Mouse (Mus musculus): Measurements from ENCODE around the gene Vps37b.

Gene Vps37b

DNA sequence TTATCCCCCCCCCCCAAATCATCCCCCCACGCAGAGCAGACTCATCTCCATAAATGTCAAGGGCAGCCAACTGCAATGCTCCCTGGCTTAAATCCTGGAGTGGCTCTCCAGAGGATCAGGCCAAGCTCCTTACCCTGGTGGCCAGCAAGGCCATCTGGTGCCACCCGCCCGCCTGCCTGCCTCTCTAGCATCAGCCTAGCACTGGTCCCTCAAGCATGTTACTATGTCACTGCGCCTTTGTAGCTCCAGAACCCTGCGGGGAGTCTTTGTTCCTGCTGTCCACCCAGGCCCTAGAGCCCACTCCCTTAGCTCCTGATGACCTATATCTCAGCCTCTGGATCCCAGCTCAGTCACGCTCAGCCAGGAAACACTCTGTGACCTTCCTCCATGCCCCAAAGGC lies 7.4 kb downstream of the Vps37b start:
- no peak for DNase-seq (ENCODE audit: low read depth, low spot score)

DNA sequence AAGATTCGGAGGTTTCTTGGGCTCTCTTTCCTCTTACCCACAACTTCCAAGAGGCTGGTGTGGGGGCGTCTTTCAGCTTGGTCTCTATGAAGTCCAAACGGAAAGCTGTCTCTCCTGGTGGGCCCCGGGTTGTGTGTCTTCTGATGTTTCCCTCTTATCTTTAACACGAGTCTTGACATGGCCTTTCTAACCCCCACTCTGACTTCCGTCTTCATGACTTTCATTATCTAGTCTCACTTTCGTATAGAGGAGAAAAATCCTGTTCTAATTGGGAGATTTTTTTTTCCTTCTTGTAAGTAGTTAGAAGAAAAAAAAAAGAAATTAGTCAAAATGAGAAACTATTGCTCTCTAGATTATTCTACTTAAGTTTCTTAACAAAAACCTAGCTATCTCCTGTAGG lies 9.7 kb downstream of the Vps37b start:
- DNase-seq (ENCODE audit: low read depth, low spot score) = no peak

DNA sequence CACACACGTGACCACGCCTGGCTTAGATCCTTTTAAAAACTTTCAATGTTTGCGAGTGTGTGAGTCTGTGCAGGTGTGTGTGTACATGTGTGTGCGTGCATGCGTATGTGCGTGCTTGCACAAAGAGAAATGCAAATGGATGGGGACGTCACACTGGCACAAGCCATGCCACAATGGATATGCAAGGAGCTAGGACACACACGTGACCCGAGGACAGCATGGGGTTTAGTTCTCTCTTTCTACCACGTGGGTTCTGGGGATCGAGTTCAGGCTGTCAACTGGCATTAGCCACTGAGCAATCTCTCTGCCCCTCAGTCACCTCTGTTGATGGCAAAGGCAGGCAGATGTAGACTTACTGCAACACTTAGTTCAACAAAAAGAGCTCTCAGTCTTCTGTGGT lies 10.4 kb downstream of the Vps37b start:
- no peak for DNase-seq (ENCODE audit: low read depth, low spot score)

DNA sequence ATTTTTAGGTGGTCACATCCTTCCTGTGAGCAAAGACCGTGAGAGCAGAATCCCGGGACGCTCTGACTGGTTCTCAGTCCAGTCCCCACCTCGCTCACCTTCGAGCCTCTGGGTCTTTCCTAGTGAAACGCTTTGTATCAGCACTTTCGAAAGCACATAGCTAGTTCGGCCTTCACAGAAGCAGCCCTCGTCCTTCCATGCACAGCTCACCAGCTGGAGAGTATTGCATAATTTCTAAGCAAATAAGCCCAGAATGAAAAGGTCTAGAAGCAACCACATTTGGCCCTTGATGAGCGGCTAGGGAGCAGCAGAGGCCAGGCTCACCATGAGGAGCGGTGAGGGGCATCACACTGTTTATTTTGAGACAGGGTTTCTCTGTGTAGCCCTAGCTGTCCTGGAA lies 10.9 kb downstream of the Vps37b start:
- DNase-seq (ENCODE audit: low read depth, low spot score) = no peak

DNA sequence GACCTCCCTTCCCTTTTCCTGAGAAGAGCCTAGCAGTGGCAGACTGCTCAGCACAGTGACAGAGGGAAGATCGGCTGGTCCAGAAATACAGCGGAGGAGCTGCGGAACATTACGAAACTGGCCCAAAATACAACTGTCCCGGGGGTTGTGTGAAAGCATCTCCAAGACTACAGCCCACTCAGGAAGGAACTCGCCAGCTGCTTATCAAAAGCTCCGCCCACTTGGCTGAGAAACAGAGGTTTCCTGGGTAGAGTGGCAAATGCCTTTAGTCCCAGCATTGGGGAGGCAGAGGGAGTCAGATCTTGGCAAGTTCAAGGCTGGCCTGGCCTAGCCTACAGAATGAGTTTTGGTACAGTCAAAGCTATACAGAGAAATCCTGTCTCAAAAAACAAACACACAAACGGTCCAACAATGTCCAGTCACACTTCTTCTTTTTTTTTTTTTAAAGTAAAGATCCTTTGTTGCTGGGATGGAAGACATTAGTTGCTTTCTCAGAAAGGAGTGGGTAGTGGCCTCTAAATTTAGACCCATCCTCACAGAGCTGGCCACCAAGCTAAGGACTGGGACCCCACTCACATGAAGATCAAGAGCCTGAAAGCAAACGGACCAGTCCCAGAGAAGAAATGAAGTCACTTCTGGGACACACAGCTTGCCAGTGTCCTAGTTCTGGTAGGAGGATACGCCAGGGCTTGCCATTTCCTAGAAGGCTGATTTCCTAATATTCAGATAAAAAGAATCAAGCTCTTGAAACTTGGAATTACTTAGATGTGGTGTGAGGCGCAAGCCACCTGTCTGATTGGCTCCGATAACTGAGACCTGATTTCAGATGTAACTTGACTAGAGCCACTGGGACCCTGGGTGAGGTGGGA lies 12.5 kb downstream of the Vps37b start:
- DNase-seq (ENCODE audit: low read depth, low spot score) = no peak

DNA sequence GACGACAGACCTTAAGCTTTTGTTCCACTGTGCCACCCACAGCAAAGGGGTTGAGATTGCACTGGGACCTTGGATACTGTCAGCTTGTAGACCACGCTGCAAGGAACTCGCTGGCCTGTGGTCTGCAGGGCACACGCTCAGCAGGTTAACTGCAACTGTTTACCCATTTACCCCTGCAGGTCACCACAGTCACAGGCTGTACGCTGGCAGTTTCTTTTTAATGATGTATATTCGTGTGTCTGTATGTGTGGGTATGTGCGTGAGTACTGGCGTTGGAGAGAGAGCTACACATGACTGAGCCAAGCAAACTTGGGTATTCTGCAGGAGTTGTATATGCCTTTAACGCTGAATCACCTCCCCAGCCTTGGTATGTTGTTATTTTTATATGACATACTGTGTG lies 13.4 kb downstream of the Vps37b start:
- DNase-seq (ENCODE audit: low read depth, low spot score) = no peak

DNA sequence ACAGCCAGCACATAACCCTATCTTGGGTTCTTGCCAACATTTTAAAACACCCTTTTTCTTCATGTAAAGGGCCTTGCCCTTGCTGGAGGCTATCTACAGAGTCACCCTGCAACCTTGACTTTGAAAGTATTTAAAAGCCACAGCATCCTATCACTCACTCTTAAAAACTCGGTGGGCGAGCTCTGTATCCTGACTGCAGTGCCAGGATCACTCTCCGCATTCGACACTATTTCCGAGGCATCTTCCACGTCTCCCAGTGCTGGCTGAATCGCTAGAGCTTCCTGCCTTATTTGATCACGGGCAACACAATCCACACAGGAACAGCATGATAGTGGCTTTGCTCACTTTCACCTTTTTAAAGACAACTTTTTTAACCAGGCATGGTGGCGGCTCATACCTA lies 14.1 kb downstream of the Vps37b start:
- DNase-seq (ENCODE audit: low read depth, low spot score) = no peak

DNA sequence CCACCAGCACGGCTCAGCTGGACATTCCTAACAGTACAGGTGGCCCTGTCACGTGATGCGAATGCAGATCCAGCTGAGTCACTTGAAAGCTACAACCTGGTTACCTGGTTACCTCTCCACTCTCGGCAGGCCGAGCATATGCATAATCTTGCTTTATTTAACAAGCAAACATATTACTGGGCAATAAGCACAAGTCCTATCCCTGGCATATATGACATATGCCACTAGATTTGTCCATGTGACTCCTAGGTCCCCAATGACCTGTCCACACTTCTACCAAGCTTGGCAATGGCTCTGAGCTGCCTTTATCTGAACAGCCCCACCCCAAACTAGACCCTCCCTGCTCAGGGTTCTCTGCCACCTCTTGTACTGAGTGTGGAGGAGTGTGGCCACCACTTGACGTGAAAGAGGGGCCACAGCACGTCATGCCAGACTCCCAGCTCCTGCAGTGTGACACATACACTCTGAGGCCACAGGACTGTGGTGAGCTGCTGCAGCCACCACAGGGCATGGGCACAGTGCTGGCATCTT lies 15.7 kb downstream of the Vps37b start:
- DNase-seq (ENCODE audit: low read depth, low spot score) = no peak

DNA sequence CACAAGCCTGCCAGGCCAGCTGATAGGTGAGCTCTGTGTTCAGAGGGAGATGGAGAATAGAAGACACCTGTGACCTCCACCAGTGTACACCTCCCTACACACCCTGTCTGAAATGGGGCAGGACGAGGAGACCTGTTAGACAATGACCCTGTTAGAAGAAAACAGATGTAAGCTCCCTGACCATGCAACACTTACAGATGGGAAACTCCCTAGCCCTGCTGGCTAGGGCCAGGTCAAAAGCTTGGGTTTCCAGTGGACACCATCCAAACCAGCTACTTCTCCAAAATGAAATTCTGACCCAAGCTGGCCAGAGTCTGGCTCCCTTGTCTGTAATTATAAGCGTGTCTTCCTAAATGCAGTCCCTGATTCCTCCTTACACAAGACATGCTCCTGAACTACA lies 16.3 kb downstream of the Vps37b start:
- DNase-seq (ENCODE audit: low read depth, low spot score) = no peak

DNA sequence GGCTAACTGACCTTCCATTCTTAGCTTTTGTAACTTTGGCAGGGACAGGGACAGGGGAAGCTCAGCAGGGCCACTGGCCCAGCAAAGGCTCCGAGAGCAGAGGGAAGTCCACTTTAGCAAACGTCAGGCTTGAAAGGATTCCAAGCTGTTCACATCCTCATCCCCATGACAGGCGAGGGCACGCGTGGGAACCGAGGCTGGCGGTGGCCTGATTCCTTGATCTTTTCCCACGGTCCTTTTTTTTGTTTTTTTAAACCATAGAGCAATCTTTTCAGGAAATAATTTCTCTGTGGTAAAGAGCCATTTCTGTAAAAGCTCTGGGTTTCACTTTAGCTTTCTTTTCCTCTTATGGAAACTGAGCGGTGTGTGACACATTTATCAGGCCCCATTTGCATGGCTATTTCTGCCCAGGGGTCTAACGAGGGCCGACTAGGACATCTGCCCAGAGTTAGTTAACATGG lies 17.2 kb downstream of the Vps37b start:
- no peak for DNase-seq (ENCODE audit: low read depth, low spot score)

DNA sequence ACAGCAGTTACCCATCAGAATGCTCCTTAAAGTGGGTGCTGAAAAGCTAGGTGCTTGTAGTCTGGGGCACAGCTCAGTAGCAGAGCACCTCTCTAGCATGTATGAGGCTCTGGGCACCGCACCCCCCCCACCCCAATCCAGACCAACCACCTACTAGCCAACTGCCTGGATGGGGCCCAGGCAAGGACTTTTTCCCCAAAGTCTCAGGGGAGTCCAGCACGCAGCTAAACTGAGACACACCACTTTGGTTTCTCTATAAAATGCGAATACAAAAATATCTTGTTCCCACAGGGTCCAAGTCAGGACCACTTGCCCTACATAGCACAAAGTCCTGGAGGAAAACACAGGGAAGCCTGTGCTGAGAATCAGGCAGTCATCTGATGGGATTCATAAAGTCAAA lies 17.9 kb downstream of the Vps37b start:
- DNase-seq (ENCODE audit: low read depth, low spot score) = no peak

DNA sequence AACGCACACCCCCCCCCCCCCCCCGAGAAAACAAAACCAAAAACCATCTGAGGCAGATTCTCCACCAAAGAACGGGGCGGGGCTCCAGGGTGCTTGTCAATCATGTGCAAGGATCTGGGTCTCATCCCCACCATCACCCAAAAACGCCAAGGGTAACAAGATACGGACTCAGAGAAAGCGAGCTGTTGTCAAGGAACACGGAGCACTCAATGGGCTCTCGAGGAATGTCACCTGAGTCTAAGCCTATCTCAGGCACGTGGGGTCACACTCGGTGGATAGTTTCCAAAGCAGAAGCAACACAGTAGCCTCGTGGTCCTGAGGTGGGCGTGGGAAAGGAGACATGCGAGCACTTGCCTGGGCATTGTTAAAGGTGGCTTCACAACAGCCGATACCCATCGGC lies 18.3 kb downstream of the Vps37b start:
- DNase-seq (ENCODE audit: low read depth, low spot score) = no peak

DNA sequence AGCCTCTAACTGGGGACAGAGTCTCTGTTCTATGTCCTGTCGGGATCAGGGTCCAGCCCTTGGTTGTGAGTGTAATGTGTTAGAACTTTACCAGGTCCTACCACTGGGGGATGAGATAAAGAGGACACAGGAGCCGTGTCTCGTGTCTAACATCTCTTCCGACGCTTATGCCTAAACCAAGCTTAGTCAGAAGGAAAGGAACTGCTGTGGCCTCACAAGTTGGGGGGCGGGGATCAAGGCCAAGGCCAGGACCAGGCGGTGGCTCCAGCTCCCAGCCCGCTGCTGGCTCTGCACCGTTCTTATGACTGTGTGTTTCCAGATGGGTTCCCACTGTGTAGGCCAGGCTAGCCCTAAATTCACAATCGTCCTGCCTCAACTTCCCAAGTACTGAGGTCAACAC lies 19.2 kb downstream of the Vps37b start:
- DNase-seq (ENCODE audit: low read depth, low spot score) = no peak

DNA sequence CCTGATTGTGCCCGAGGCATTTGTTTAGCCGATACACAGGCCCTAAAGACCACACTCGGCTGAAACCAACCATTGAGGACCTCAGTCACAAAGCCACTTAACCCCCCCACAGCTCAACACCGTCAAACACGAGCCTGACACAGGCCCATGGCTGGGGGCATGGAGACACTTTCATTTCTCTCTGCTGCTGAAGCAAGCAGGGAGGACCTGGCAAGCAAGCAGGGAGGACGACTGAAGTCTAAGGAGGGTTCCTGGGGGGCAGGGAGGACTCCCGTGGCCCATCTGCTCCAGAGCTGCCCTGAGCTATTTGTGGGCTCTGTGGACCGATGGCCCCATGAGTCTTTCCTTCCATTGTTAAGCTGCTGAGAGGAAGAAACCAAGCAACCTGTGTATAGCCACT lies 20.1 kb downstream of the Vps37b start:
- DNase-seq (ENCODE audit: low read depth, low spot score) = no peak

DNA sequence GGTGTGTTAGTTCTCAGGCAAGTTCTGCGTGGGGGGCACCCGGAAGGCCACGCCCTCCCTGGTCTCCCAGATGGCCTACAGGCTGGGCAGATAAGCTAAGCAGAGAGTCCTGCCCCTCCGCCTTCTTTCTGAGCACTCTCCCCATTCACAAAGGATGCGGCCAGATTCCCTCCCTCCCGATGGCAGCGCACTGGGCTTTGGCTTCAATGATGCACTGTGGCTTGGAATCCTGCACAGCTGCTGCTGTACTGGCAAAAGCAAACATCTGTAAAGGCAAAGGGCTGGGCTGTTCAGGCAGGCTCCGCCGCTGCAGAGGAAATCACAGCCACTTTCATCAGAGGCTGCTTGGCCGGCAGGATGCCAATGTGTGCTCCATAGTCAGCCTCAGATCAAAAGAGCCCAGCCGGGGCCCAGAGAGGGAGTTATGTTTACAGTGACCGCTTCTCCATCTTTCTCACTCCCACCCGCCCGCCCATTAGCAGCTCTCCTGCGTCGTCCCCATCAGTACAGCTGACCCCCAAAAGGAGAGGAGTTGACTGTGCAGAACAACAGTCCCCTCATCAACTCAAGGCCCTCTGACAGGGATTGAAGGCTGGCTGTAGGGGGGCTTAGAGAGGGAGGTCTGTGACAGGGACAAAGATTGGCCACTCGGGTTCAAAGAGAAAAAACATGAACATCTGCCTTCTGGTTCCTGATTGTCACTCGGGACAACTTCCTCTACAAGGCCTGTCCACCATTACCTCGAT lies 21.0 kb downstream of the Vps37b start:
- DNase-seq (ENCODE audit: low read depth, low spot score) = no peak

DNA sequence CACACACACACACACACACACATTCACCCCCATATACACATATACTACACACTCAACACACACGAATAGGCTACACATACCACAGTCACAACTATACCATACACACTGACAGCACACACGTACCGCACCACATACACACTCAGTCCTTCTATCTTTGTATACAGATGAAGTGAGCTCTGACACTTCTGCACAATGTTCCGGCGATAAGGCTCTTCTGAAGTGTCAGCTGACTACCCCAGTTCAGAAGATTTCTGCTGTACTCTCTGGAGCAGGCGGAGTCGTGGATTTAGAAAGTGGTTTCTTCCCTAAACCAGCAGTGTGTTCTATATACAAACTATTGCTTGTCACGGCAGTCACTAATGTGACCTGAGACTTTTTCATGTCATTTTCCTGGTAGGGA lies 22.0 kb downstream of the Vps37b start:
- no peak for DNase-seq (ENCODE audit: low read depth, low spot score)

DNA sequence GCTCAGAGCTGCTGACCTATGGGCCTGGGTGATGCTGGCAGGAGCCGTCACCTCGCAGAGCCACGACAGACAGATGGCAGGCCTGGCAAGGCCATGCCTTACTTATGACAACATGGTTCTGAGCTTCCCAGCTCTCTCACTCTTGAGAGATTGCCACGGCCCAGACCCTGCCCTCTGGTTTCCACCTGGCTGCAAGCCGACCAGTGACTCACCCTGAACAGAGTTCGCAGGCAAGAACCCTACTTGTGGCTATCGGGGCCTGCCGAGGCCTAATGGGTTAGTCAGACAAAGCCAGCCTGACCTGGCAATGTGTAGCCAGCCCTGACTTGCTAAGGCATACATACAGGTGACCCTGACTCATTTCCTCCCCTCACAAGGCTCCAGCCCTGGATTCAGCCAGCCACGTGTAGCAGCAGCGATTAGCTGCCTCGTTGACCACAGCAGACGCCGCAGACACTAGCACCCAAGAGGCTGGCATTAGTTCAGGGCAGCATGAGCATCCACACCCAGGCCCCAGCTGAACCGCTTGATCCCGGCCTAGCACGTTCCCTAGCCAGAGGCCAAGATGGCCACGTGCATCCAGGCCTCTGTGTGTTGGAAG lies 25.1 kb downstream of the Vps37b start:
- no peak for DNase-seq (ENCODE audit: low read depth, low spot score)

DNA sequence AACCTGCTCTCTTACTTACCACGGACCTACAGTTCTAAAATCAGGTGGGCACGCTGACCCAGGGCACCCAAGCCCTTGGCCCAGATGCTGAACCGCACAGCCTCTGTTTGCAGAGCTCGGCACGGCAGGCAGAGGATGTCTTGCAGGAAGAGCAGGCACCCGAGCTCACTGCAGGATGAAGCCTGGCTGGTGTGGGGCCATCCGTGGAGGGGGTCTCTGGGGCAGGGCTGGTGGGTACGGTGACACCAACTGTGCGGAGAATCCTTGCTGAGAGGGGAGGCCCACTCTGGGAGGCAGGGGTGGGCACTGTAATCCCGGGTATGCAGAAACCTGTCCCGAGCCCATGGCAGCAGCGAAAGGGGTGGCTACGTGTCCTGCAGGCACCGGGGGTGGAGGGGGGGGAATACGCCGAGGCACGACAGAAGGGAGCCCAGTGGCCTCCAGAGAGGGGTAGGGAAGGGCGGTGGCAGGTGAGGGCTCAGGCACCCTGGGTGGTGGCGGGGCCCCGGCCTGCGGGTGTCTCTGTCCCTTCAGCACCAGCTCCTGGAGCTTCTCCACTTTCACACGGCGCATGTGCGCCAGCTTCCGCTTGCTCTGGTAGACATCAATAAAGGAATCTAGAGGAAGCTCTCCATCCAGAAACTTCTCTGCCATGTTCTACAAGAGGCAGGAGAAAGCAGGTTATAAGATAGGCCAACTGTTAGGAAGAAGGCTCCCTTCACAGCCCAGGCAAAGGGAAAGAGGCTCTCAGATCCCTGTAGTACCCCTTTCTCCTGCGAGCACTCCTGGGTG lies 25.8 kb downstream of the Vps37b start:
- DNase-seq (ENCODE audit: low read depth, low spot score) = no peak

DNA sequence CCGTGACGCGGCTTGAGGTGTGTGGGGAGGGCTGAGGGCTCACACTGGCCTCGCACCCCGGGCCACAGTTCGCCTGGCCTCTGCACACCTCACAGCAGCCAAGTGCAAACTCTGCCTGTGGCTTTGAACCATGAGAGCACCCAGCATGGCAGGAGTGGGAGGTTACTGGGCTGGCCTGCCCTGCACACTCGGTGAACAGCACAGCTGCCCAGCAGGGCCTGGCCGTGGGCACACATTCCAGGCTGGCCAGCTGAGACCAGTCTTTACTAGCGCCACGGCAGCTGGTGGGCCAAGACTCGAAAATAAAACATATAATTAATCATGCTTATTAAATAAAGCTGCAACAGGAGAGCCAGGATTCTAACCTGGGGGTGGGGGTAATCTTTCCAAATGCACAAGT lies 26.5 kb downstream of the Vps37b start:
- no peak for DNase-seq (ENCODE audit: low read depth, low spot score)

DNA sequence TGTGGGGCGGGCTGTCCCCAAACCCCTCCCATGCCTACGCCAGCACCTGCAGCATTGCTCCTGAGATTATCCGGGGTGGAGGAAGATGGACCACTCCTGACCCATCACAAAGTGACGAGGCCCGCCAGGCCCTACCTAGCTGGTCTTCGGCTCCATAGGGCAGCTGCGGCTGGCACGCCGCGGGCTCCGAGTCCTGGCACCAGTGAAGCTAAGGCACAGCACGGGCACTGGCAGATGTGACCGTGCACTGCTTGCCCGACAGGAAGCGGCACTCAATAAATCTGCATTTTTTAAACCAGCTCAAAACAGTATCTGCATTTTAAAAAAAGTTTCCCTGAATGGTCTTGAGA lies 26.9 kb downstream of the Vps37b start:
- no peak for DNase-seq (ENCODE audit: low read depth, low spot score)

DNA sequence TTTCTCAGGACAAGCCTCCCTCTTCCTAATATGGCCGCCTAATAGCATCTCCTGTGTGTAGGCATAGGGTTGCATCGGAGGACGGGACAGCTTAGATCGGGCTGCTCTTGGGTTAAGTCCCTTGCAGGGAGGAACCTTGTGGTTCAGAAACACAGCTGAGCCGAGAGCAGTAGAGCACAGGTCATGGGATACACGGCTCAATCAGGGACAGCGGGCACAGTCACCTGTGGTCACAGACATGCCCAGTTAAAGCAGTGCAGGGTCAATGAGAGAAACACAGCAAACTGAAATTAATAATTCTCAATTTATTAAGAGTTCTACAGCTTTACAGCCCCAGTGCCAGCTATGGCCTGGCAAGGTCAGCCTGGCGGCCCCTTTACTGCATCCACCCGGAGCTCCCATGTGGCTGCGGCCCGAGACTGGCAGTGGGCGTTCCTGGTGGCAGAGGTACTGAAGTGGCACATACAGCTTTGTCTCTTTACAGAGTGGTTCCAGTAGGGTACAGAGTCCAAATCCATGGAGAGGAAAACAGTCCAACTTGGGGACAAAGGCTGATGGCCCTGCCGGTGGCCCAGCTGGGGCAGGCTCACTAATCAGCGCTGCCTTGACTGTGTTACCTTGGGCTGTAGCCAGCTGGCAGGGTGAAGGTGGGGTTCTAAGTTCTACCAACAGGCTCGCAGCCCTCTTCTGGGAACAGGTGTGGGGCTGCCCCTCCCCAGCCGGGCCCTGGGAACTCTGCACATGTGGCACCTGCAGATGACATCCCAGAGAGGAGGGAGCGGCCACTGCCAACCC lies 27.5 kb downstream of the Vps37b start:
- no peak for DNase-seq (ENCODE audit: low read depth, low spot score)
